Mouse (Mus musculus) lung, postnatal 0 days (tissue): Measurements from ENCODE around the gene Vipr2. TPM values are rescaled to one million over a fixed set of nuclear protein-coding genes. Genes with fewer than 3 reads are reported as not detected.

ENCODE experiments used
- ATAC-seq: fragments of 200-750 bp; cut with Nextera tagmentation; 2 replicates; pipeline ENCODE4 v1.8.0; 2017; ENCODE audit warnings: moderate library complexity
- DNase-seq: peaks from one replicate; pipeline ENCODE4 v3.0.0-alpha.2; 2016; ENCODE audit warnings: low spot score
- H3K27ac ChIP-seq: fragments of 300-500 bp; sonication (generic); 2 replicates; pipeline ENCODE4 v1.5.1; 2014; ENCODE audit warnings: antibody characterized with exemption, mild to moderate bottlenecking, low read length, mixed read lengths
- H3K27me3 ChIP-seq: fragments of 300-500 bp; sonication (generic); replicated peaks from 2 replicates; pipeline ENCODE4 v1.6.1; 2014; ENCODE audit warnings: low read length, mixed read lengths; ENCODE audit not compliant: insufficient read depth
- H3K36me3 ChIP-seq: fragments of 300-500 bp; sonication (generic); 2 replicates; pipeline ENCODE4 v1.6.1; 2014; ENCODE audit warnings: low read length, mixed read lengths; ENCODE audit not compliant: insufficient read depth
- H3K4me1 ChIP-seq: fragments of 300-500 bp; sonication (generic); 2 replicates; pipeline ENCODE4 v1.6.1; 2014; ENCODE audit warnings: antibody characterized with exemption, low read depth, low read length, mixed read lengths; ENCODE audit not compliant: insufficient read depth
- H3K4me2 ChIP-seq: fragments of 300-500 bp; sonication (generic); replicated peaks from 2 replicates; pipeline ENCODE4 v1.6.1; 2014; ENCODE audit warnings: low read depth, mild to moderate bottlenecking, low read length, moderate library complexity, mixed read lengths
- H3K4me3 ChIP-seq: fragments of 300-500 bp; sonication (generic); 2 replicates; pipeline ENCODE4 v1.5.1; 2014; ENCODE audit warnings: low read depth, low read length
- H3K9ac ChIP-seq: fragments of 300-500 bp; sonication (generic); replicated peaks from 2 replicates; pipeline ENCODE4 v1.6.1; 2014; ENCODE audit warnings: low read depth, mild to moderate bottlenecking
- H3K9me3 ChIP-seq: fragments of 300-500 bp; sonication (generic); 2 replicates; pipeline ENCODE4 v1.6.1; 2016; ENCODE audit warnings: low read length, mixed read lengths
- CTCF ChIP-seq: IDR thresholded peaks from 2 replicates; pipeline ENCODE4 v1.5.1; 2016; ENCODE audit warnings: antibody characterized with exemption, mild to moderate bottlenecking
- EP300 ChIP-seq: IDR thresholded peaks from 2 replicates; pipeline ENCODE4 v1.6.1; 2016; ENCODE audit warnings: antibody characterized with exemption, mild to moderate bottlenecking, control low read depth
- WGBS: fragments of 180-500 bp; shearing (Covaris S2); extraction: QIAGEN DNeasy Blood & Tissue Kit; methylation state at CpG from one replicate; pipeline ENCODE4 v1.1.7; 2014; 5-methylcytosine and 5-hydroxymethylcytosine counted together
- polyA plus RNA-seq: library from polyadenylated mRNA; unstranded; fragments of >200 nt; fragmentation: Nextera tagmentation; extraction: Ambion mirVana; gene quantifications from 2 replicates; pipeline ENCODE4 v1.2.1, GENCODE M21; 2015

Vipr2 gene
- polyA plus RNA-seq, 1 experiment from 2014 or later, result 4.8 TPM

GRCm38 (mm10) chr12:116142464-116142863, 64.9 kb downstream of the Vipr2 start:
- DNase-seq (no peak), ATAC-seq (no peak)
- 79% methylated on average over 3 of the region's 3 CpGs for WGBS
- Histone ChIP-seq H3K36me3 (no peaks in the 10 kb centered on the region), H3K4me2 (no peak overlapping the region), H3K27me3 (no peaks in the 10 kb centered on the region), H3K9me3 (no peaks in the 10 kb centered on the region), H3K4me3 (no peak overlapping the region), H3K9ac (no peak overlapping the region), H3K27ac (no peak overlapping the region), H3K4me1 (no peaks in the 10 kb centered on the region)
- TF ChIP-seq CTCF (no peak), EP300 (no peak)

GRCm38 (mm10) chr12:116145246-116145645, 67.7 kb downstream of the Vipr2 start:
- Histone ChIP-seq H3K4me2 (no peak overlapping the region), H3K27me3 (no peaks in the 10 kb centered on the region), H3K27ac (no peak overlapping the region), H3K9ac (no peak overlapping the region), H3K36me3 (no peaks in the 10 kb centered on the region), H3K4me1 (no peaks in the 10 kb centered on the region), H3K9me3 (no peaks in the 10 kb centered on the region), H3K4me3 (no peak overlapping the region)
- 39% methylated on average over 5 of the region's 5 CpGs for WGBS
- TF ChIP-seq CTCF, result no peak
- ATAC-seq, result peak; percentile 42; the same call in 1 of the 2 replicates
- DNase-seq, result no peak

- H3K36me3 ChIP-seq, result no peaks in the 10 kb centered on the region
- H3K27me3 ChIP-seq, result no peaks in the 10 kb centered on the region
- H3K4me2 ChIP-seq, result no peak overlapping the region
- TF ChIP-seq CTCF (no peak), EP300 (no peak)
- no peak overlapping the region for H3K9ac ChIP-seq
- ATAC-seq (no peak), DNase-seq (no peak)
- no peak overlapping the region for H3K4me3 ChIP-seq
- no peaks in the 10 kb centered on the region for H3K9me3 ChIP-seq
- H3K4me1 ChIP-seq, result no peaks in the 10 kb centered on the region
- 95% methylated on average over 1 of the region's 1 CpGs for WGBS
- H3K27ac ChIP-seq, result no peak overlapping the region
These were observed 68.2 kb downstream of the Vipr2 start for GRCm38 (mm10) chr12:116145686-116146085.

- ATAC-seq, result peak; percentile 60
- TF ChIP-seq EP300, result no peak
- TF ChIP-seq CTCF, result peak; percentile 33
- Histone ChIP-seq H3K4me3 (no peak overlapping the region), H3K9ac (no peak overlapping the region), H3K27me3 (no peaks in the 10 kb centered on the region), H3K4me2 (no peak overlapping the region), H3K4me1 (no peaks in the 10 kb centered on the region), H3K9me3 (no peaks in the 10 kb centered on the region), H3K36me3 (no peaks in the 10 kb centered on the region), H3K27ac (no peak overlapping the region)
- 66% methylated on average over 8 of the region's 8 CpGs for WGBS
- peak; percentile 35 for DNase-seq
These were observed 69.6 kb downstream of the Vipr2 start for GRCm38 (mm10) chr12:116146996-116147634.

- ATAC-seq (no peak), DNase-seq (no peak)
- no peak for TF ChIP-seq EP300
- no peak for TF ChIP-seq CTCF
- Histone ChIP-seq H3K4me3 (no peak overlapping the region), H3K4me1 (no peaks in the 10 kb centered on the region), H3K36me3 (no peaks in the 10 kb centered on the region), H3K9ac (no peak overlapping the region), H3K9me3 (no peaks in the 10 kb centered on the region), H3K4me2 (no peak overlapping the region), H3K27ac (no peak overlapping the region), H3K27me3 (no peaks in the 10 kb centered on the region)
- 91% methylated on average over 9 of the region's 9 CpGs for WGBS
These were observed 75.4 kb downstream of the Vipr2 start for GRCm38 (mm10) chr12:116152866-116153428.

- Histone ChIP-seq H3K27ac (no peak overlapping the region), H3K9ac (no peak overlapping the region), H3K4me2 (no peak overlapping the region), H3K4me1 (no peaks in the 10 kb centered on the region), H3K36me3 (no peaks in the 10 kb centered on the region), H3K27me3 (no peaks in the 10 kb centered on the region), H3K4me3 (no peak overlapping the region), H3K9me3 (no peaks in the 10 kb centered on the region)
- ATAC-seq (no peak), DNase-seq (no peak)
- 79% methylated on average over 7 of the region's 7 CpGs for WGBS
- TF ChIP-seq CTCF, result no peak
- no peak for TF ChIP-seq EP300
These were observed 79.4 kb downstream of the Vipr2 start for GRCm38 (mm10) chr12:116156792-116157532.
